ENCODE assay signal across 8 mouse cellular contexts in genomic region chr16:30550748-30551192, GRCm38 (mm10). TPM values are rescaled to one million over a fixed set of nuclear protein-coding genes. Genes with fewer than 3 reads are reported as not detected.
DNase-seq lines count a peak whose midpoint lies in the region; ATAC-seq and TF ChIP-seq lines count a peak whose summit lies in the region.

Gene Tmem44 (minus strand): TSS chr16:30550842.

- peak; percentile 21 for ATAC-seq in kidney, postnatal 0 days (replicated peaks; ENCODE audit: low FRiP score, low read depth)
- peak; percentile 12; the same call in 1 of the 2 replicates for ATAC-seq in heart, postnatal 0 days (ENCODE audit: insufficient read depth, low read depth)
- peak; percentile 62 for ATAC-seq in limb, embryonic 13.5 days (ENCODE audit: low FRiP score, low read depth)
- ATAC-seq in stomach, embryonic 14.5 days (ENCODE audit: insufficient number of reproducible peaks, insufficient read depth, low FRiP score, low read depth), result peak; percentile 51; the same call in 1 of the 2 replicates

- H3K36me3 ChIP-seq in kidney, postnatal 0 days (ENCODE audit: insufficient read depth, low read length), result no peaks in the 10 kb centered on the region
- peaks cover 7% of the 10 kb centered on the region for H3K36me3 ChIP-seq in heart, postnatal 0 days (replicated peaks; ENCODE audit: control insufficient read depth, insufficient read depth, low read length)
- H3K36me3 ChIP-seq in limb, embryonic 13.5 days, result peaks cover 18% of the 10 kb centered on the region
- no peaks in the 10 kb centered on the region for H3K36me3 ChIP-seq in stomach, embryonic 14.5 days (ENCODE audit: control insufficient read depth, insufficient read depth, low read length)

- peaks cover 8% of the 10 kb centered on the region; the same call in 1 of the 2 replicates for H3K4me1 ChIP-seq in kidney, postnatal 0 days (replicated peaks; ENCODE audit: insufficient read depth, low read length)
- peaks cover 8% of the 10 kb centered on the region; the same call in 1 of the 2 replicates for H3K4me1 ChIP-seq in brown adipose tissue, adult 24 weeks (ENCODE audit: control insufficient read depth, insufficient read depth, insufficient read length, low read length)
- H3K4me1 ChIP-seq in heart, postnatal 0 days (ENCODE audit: control insufficient read depth, insufficient read depth), result peaks cover 11% of the 10 kb centered on the region; the same call in 1 of the 2 replicates
- H3K4me1 ChIP-seq in limb, embryonic 13.5 days, result peaks cover 23% of the 10 kb centered on the region
- H3K4me1 ChIP-seq in stomach, embryonic 14.5 days (ENCODE audit: control insufficient read depth, insufficient read depth, low read length), result peaks cover 5% of the 10 kb centered on the region; the same call in 1 of the 2 replicates

- TF ChIP-seq CTCF in kidney, postnatal 0 days (IDR thresholded peaks at IDR 0.05; ENCODE audit: low read depth), result no peak
- no peak for TF ChIP-seq CTCF in heart, postnatal 0 days (IDR thresholded peaks at IDR 0.05; ENCODE audit: low read depth)

- H3K27ac ChIP-seq in kidney, postnatal 0 days, result peak within 1 kb of the TSS; percentile 57; the same call in 1 of the 2 replicates
- peak within 1 kb of the TSS; percentile 69 for H3K27ac ChIP-seq in brown adipose tissue, adult 24 weeks (replicated peaks; ENCODE audit: low read depth, low read length)
- H3K27ac ChIP-seq in heart, postnatal 0 days (ENCODE audit: low read depth), result peak within 1 kb of the TSS; percentile 75
- 0 out of 2 replicates have a peak within 1 kb of the TSS, but pooled peaks have one; percentile 17 for H3K27ac ChIP-seq in limb, embryonic 13.5 days
- H3K27ac ChIP-seq in stomach, embryonic 14.5 days (ENCODE audit: low read length), result no peak within 1 kb of the TSS; the same call in none of the 2 replicates

- no peaks in the 10 kb centered on the region for H3K27me3 ChIP-seq in kidney, postnatal 0 days (ENCODE audit: insufficient read depth, low read length)
- no peaks in the 10 kb centered on the region for H3K27me3 ChIP-seq in heart, postnatal 0 days (ENCODE audit: control insufficient read depth, insufficient read depth, low read length)
- H3K27me3 ChIP-seq in limb, embryonic 13.5 days, result no peaks in the 10 kb centered on the region
- H3K27me3 ChIP-seq in stomach, embryonic 14.5 days (ENCODE audit: control insufficient read depth, insufficient read depth, low read length), result no peaks in the 10 kb centered on the region

- H3K4me3 ChIP-seq in kidney, postnatal 0 days (replicated peaks; ENCODE audit: low read depth, low read length), result peak within 1 kb of the TSS; percentile 74
- H3K4me3 ChIP-seq in brown adipose tissue, adult 24 weeks (ENCODE audit: insufficient read depth, low read depth, low read length), result peak within 1 kb of the TSS; percentile 85
- H3K4me3 ChIP-seq in heart, postnatal 0 days (ENCODE audit: low read depth, low read length), result peak within 1 kb of the TSS; percentile 81
- H3K4me3 ChIP-seq in limb, embryonic 13.5 days, result peak within 1 kb of the TSS; percentile 72
- H3K4me3 ChIP-seq in stomach, embryonic 14.5 days (ENCODE audit: low read depth, low read length), result peak within 1 kb of the TSS; percentile 76

- peak within 1 kb of the TSS; percentile 95 for H3K9ac ChIP-seq in kidney, postnatal 0 days (ENCODE audit: low read depth, low read length)
- peak within 1 kb of the TSS; percentile 85 for H3K9ac ChIP-seq in heart, postnatal 0 days (replicated peaks; ENCODE audit: low read depth, low read length)
- H3K9ac ChIP-seq in limb, embryonic 13.5 days, result peak within 1 kb of the TSS; percentile 90
- H3K9ac ChIP-seq in stomach, embryonic 14.5 days (replicated peaks; ENCODE audit: low read depth, low read length), result peak within 1 kb of the TSS; percentile 72

- TF ChIP-seq EP300 in heart, postnatal 0 days (IDR thresholded peaks at IDR 0.05; ENCODE audit: low read depth), result no peak

- no peak for DNase-seq in kidney, postnatal 0 days (ENCODE audit: low spot score)
- DNase-seq in kidney, postnatal 4 days, result no peak
- DNase-seq in heart, postnatal 0 days (ENCODE audit: low spot score), result no peak
- no peak for DNase-seq in cerebellum, postnatal 10 days
- no peak for DNase-seq in thymus, adult 18-20 months

- peaks cover 4% of the 10 kb centered on the region; the same call in 1 of the 2 replicates for H3K9me3 ChIP-seq in kidney, postnatal 0 days (replicated peaks; ENCODE audit: low read length)
- peaks cover 11% of the 10 kb centered on the region for H3K9me3 ChIP-seq in heart, postnatal 0 days (replicated peaks; ENCODE audit: control insufficient read depth, low read length)
- H3K9me3 ChIP-seq in limb, embryonic 13.5 days, result peaks cover 21% of the 10 kb centered on the region
- H3K9me3 ChIP-seq in stomach, embryonic 14.5 days (ENCODE audit: control insufficient read depth, low read depth, low read length), result peaks cover 5% of the 10 kb centered on the region; the same call in 1 of the 2 replicates

- peak within 1 kb of the TSS; percentile 96 for H3K4me2 ChIP-seq in kidney, postnatal 0 days (ENCODE audit: low read length)
- peak within 1 kb of the TSS; percentile 66 for H3K4me2 ChIP-seq in heart, postnatal 0 days (ENCODE audit: low read depth, low read length)
- peak within 1 kb of the TSS; percentile 74 for H3K4me2 ChIP-seq in limb, embryonic 13.5 days (replicated peaks)
- H3K4me2 ChIP-seq in stomach, embryonic 14.5 days (replicated peaks; ENCODE audit: low read depth, low read length), result peak within 1 kb of the TSS; percentile 77

- WGBS in kidney, postnatal 0 days, result 5% methylated on average over 14 of the region's 14 CpGs
- 9% methylated on average over 14 of the region's 14 CpGs for WGBS in heart, postnatal 0 days
- 6% methylated on average over 14 of the region's 14 CpGs for whole genome bisulfite sequencing in limb, embryonic 13.5 days
- WGBS in stomach, embryonic 14.5 days, result 4% methylated on average over 14 of the region's 14 CpGs

RNA-seq across cellular contexts. Expression of gene Tmem44, which starts in this region (rescaled TPM):
- 13.4 and 13.8 TPM in 2 replicates for polyA plus RNA-seq in kidney, postnatal 0 days (2015; fragmentation: Nextera tagmentation; extraction: Ambion mirVana)
- polyA plus RNA-seq in brown adipose tissue, adult 24 weeks (2012; ENCODE audit: insufficient read depth, insufficient read length, missing spikeins), result 1.3 and 2.6 TPM in 2 replicates
- 31.1 and 33.5 TPM in 2 replicates for total RNA-seq in heart, postnatal 0 days (2014; rRNA removed; ENCODE audit: low replicate concordance)
- 11.8 and 14.6 TPM in 2 replicates for polyA plus RNA-seq in heart, postnatal 0 days (2015; fragmentation: Nextera tagmentation; extraction: Ambion mirVana)
- polyA plus RNA-seq in limb, embryonic 13.5 days (2015; fragmentation: Nextera tagmentation; extraction: Ambion mirVana), result 26.0 and 29.2 TPM in 2 replicates
- polyA plus RNA-seq in stomach, embryonic 14.5 days (2014; fragmentation: Nextera tagmentation; extraction: Ambion mirVana), result 15.2 and 16.0 TPM in 2 replicates

Comparison
In these comparisons a context has a peak if more than half of its experiments do, and no peak if none do; other contexts are left out.
1. ATAC-seq: peak in every context shown above with its lines; median percentile 62 in limb, embryonic 13.5 days; 51 in stomach, embryonic 14.5 days; 21 in kidney, postnatal 0 days; 12 in heart, postnatal 0 days.